Mouse (Mus musculus) spleen, adult 12 weeks (tissue): ENCODE results near the gene Gpr39.
"Not testable (repeated sequence)": the region's sequence is repeated elsewhere in the genome, so short reads cannot be mapped to it uniquely, and the experiment has no call there.

Source experiments
- DNase-seq: peaks from one replicate; pipeline ENCODE4 v3.0.0; 2022; ENCODE audit warnings: low spot score

Gpr39 gene

DNA sequence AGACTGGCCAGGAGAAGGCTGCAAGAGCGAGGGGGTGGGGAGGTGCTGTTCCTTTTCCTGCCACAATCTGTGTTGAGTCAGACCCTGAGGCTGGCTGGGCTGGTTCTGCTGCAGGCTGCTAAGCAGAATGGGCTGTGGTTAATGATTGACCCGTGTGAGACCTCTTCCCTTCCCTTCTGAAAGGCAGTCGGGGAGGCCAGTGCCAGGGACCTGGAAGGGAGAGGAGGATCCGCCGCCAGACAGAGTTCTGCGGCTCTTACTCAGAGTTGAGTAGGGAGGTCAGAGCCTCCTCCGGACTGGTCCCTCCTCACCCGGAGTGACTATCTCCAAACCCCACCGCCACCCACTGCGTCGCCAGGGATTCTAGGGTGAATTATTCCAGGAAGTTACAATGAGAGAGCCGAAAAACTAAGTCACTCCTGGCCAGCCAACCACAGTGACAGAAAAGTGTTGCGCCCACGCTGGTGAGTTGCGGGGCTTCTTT, at the start of gene Gpr39:
Gene Gpr39, plus strand, starts transcription at position 206 of the 484 bp plus-strand sequence.
- no peak for DNase-seq

DNA sequence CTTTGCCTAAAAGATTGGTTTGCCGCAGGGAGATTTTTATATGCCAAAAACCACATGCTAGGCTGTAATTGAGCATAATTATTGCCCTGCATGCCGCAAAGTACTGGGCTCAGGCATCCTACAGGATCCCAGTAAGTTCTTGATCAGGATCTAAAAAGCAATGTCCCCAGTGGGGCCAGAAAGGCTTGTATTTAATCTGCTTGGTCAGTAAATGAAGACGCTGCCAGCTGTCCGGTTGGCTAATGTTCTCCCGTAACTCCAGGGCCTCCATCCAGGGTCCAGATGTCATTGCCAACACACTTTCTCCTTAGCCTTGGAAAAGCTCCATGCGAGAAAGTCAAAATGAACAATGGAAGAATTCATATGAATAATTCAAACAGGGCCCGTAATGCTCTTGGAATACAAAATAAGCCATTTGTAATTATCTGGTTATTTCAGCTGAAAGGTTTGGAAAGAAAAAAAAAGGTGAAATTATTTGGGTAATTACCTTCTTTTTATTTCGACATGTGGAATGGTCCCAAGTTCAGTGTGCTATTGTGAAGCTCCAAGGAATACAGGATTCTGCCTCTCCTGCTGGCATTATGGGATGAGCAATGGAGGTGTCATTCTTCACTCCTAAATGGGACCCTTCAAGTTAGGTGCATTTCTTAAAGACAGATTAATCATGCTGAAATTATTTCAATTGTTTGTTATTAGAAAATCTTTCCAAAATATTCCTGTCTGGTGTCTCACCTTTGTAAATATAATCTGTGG, 37.1 kb upstream of the Gpr39 start:
- no peak for DNase-seq

DNA sequence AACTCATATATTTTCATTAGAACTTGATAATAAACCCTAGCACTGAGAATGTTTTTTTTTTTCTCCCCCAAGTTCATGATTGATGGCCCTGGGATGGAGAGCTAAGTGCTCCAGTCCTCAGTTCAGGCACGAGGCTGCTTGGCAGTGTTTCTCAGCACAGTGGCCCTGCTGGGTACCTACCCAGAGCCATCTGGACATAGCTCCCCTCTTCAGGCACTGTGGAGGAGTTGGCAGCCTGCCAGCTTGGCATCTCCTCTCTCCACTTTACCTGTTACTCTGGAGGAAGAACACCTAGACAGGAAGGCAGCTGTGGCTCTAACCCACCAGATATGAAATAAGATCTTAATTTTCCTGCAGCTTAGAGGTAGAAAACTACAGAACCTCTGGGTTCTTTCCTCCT, 33.2 kb upstream of the Gpr39 start:
- DNase-seq: no peak

DNA sequence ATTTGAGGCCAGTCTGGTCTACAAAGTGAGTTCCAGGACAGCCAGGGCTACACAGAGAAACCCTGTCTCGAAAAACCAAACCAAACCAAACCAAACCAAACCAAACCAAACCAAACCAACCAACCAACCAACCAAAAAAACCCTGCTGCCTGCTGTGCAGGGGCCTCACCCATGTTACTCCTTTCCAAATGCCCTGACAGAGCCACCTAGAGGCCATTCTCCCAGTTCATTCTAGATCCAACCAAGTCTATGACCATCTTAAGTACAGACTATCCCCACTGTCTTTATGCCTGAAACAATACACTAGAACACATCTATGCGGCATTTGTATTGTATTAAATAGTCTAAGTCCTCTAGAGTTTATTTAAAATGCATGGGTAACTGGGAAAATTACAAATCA, 30.0 kb upstream of the Gpr39 start:
- not testable (repeated sequence) for DNase-seq

DNA sequence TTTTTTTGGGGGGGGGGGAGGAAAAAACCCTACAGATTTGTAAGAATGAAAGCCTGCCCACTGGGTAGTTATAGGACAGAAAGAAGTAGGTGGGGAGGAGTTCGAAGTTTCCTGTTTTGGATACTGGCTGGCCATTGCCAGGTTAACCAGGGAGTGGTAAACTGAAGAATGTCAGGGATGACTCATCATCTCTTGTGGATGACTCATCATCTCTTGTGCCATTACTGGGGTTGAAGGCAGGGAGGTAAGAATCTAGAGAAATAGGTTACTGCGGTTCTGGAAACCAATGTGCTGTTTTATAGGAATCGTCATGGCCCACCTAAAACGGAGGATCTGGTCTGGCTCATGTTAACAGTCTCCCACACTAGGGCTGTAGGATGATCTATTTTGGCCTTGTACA, 28.8 kb upstream of the Gpr39 start:
- no peak for DNase-seq

DNA sequence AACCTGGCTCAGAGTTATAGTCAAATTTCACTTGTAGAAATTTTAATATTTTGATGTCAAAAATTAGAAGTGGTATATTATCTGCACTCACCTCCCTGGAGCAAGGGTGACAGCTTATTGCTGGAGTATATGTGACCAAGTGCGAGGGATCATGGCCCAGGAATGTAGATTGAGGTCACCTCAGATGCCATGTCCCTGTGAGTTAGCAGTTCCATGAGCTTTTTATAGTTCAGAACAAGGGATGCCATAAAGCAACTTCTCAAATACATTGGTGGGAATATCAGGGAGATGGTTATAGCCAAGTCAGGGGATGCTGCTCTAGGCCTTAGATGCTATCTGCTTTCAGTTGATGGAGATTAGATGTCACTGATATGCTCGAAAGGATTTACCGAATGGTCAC, 27.7 kb upstream of the Gpr39 start:
- no peak for DNase-seq

DNA sequence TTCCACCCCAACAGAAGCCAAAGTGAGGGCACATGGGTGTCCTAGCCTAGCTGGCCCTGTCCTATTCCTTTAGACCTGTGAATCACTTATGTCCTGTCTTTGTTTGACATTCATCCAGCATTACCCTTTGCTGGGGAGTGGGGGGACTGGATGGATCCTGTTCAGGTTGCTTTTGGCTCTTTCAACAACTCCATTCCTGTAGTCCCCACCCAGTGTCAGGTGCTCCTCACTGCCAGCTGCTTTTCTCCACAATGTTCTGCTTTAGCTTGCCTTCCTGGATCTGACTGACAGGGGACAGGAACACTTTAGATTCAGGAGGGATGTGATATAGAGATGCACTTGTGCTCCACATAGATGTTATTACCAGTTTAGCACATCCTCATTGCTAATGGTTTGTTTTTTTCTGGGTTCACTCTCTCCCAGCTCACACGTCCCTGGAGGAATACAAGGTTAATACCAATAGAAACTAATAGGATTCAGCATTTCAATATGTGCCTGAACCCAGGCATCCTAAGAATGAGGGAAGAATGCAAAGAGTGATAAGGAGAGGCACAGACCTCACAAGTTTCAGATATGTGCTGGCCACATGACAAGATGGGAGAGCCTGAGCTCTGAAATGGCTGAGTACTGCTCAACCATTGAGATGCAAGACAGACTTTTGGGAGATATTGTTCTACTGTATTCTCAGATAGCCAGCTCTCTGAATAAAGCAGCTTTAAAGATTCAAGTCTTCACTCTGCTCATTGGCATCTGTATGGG, 23.8 kb upstream of the Gpr39 start:
- no peak for DNase-seq

DNA sequence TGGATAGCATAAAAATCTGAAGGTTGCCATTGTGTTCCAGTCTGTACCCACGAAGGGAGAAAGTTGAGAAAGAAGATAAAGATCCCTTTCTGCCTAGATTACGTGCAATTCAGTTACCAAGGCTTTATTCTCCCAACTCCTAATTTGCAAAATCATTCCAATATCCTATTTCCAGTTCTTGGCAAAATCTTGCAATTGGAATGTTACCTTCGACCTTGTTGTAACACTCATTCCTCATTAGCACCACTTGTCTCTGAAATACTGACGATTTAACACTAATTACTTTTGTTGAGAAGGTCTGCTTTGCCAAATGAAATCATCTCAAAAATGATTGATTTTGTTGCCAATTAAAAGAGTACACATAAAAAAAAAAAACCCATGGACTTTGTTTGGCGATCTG, 19.4 kb upstream of the Gpr39 start:
- no peak for DNase-seq

DNA sequence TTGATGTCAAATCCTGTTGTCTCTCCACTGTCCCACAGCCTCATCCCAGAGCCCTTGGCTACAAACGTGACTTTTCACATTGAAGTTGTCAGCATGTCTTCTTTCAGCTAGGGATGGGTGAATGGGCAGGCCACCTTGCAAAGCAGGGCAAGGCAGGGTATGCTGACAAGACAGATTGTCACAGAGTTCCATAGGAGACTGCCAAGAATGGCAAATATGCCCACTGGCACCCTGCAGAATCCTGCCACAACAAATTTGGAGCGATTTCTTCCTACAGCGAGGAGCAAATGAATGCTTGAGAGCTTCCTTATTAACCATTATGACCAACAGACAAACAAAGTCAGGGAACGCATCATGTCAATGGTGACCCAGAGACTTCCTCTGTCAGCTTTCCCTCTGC, 16.6 kb upstream of the Gpr39 start:
- no peak for DNase-seq

DNA sequence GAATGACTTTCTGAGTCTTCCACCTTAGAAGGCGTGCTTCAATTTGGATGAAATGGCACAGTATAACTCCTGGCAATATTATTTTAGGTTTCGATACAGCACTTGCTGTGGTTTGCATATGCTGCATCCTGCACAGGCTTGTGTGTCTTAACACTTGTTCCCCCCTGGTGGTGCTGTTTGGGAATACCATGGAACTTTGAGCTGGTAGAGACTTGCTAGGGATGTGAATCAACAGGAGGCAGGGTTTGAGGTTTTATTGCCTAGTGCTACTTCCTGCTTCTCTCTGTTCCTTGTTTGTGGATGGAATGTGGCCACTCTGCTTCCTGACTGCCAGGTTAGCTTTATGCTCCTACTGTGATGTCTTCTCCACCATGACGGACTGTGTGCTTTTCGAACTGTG, 15.9 kb upstream of the Gpr39 start:
- DNase-seq: no peak

DNA sequence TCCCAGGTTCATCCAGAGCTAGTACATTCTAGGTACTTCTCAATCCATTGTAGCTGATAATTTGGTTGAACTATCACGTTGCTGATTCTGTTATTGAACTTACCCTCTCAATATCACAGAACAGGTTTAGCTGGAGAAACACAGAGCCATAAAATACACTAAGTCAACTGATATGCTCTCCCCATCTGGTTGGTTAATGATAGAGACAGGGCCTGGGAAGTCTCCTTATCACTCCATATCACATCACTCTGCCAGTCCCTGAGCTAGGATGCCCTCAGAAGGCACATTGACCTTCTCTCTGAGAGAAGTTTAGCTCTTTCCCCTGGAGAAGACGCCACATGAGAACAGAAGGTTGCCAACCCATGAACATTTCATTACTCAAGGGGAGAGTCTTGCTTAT, 14.7 kb upstream of the Gpr39 start:
- DNase-seq: no peak

DNA sequence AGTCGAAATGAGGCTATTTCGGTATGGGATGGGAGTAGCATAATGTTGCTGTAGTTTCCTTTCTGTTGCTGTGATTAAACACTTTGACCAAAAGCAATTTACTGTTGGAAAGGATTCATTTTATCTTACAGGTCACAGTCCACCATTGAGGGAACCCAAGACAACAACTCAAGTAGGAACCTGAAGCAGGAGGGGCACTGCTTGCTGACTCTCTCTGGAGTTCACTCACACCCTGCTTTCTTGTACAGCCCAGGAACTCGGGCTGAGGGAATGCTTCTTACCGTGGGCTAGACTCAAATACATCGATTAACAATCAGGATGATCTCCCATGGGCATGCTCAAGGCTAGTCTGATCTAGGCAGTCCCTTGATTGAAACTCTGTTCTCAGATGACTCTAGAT, 14.1 kb upstream of the Gpr39 start:
- DNase-seq: no peak

DNA sequence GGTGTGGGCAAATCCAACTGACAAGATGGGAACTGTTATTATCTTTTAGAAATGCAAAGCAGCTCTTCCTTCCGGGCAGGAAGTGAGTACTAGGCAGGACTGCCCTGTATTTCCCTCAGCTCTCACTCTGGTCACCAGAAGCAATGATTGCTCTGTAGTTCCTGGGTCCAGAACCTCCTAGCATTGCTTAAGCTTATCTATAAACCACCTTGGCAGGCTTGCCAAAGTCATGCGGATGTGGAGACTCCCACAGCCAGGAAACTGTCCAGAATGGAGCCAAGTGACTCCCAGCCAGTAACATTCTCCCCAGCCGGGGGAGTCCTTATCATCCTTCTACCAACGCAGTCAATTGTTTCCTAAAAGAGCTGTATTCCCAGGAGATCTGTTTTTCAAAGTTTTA, 13.7 kb upstream of the Gpr39 start:
- DNase-seq: no peak

DNA sequence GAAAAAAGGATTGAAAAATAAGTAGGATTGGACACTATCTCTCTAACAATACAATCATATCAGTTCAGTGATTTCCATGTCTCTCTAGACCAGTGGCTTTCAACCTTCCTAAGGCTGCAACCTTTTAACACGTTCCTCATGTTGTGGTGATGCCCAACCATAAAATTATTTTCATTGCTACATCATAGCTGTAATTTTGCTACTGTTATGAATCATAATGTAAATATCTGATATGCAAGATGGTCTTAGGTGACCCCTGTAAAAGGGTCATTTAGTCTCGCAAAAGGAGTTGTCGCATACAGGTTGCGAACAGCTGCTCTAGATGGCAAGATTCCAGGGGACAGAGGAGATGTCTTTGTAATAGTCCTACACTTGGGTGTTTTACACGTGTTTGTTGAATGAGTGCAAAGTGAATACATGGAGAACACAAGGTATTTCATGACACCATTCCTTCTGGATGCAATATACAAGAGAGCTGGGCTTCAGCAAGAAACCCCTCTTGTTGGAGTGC, 11.6 kb upstream of the Gpr39 start:
- no peak for DNase-seq

DNA sequence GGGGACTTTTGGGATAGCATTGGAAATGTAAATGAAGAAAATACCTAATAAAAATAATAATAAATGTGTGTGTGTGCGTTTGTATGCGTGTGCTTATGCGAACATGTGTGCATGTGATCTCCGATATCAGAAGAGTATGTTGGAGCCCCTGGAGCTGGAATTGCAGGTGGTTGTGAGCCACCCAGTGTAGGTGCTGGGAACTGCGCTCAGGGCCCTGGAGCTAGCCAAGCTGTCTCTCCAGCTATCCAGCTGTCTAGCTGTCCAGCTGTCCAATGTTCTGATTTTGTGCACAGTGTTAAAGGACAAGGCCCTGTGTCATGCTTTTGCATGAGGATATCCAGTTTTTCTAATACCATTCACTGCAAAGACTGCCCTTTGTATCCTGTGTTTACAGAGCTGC, 7.8 kb upstream of the Gpr39 start:
- no peak for DNase-seq

DNA sequence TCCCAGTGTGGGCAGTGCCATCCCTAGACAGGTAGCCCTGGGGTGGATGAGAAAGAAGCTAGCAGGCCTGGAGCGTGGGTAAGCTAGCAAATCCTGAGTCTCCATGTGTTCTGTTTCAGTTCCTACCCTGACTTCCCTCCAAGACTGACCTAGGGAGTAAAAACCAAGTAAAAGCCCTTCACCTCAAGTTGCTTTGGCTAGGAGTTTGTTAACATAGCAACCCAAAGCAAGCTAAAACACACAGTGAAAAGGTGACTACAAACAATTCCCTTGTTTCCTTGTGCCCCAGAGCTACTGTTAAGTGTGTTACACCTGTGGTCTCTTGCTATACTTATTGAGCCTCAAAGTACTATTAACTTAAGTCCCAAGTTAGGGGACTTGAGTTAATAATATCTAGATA, 1.6 kb upstream of the Gpr39 start:
- no peak for DNase-seq

DNA sequence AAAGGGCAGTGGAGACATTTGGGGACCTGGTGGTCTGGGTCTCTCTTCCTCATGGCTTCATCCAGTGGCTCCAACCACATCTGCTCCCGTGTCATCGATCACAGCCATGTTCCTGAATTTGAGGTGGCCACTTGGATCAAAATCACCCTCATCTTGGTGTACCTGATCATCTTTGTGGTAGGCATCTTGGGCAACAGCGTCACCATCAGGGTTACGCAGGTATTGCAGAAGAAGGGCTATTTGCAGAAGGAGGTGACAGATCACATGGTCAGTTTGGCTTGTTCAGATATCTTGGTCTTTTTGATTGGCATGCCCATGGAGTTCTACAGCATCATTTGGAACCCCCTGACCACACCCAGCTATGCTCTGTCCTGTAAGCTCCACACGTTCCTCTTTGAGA, 491 bp downstream of the Gpr39 start:
- no peak for DNase-seq

DNA sequence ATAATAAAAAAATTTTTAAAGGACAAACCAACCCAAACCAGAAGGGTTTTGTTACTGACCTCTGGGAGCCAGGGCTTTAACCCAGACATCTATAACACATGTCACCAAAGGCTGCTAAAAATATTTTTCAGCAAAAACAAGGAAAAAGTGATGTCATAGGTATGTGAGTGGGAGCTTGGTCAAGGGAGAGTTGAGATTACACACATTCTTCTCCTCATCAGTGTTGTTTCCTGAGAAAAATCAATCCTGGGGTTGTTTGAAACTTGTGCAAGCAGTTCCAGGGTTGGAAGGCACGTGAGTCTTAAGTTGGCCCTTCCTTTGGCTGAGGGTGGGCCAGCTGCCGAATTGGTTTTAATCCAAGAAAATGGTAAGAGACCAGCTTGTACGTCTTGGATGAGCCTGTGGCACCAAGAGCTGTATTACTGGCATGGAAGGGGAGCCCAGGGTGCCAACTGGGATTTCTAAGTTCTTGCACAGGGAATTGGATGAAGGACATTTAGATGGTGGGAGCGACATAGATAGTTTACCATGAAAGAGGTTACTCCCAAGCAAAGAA, 2.8 kb downstream of the Gpr39 start:
- no peak for DNase-seq

DNA sequence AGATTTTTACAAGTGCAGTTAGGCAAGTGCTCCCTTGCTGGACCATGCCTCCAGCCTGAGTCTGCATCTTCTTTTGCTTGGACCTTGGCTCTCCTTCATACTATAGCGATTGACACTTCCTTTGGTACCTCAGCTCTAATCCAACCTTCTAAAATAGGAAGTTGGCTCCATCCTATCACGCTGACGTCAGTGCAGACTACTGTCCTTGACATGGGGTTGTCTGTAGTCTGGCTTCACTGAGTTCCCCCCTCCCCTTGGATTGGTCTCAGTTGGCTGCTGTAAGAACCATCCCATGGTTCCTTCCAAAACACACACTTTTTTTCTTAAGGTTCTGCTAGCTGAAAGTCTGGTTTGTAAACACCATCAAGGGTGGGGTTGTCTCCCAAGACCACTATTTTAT, 7.6 kb downstream of the Gpr39 start:
- no peak for DNase-seq

DNA sequence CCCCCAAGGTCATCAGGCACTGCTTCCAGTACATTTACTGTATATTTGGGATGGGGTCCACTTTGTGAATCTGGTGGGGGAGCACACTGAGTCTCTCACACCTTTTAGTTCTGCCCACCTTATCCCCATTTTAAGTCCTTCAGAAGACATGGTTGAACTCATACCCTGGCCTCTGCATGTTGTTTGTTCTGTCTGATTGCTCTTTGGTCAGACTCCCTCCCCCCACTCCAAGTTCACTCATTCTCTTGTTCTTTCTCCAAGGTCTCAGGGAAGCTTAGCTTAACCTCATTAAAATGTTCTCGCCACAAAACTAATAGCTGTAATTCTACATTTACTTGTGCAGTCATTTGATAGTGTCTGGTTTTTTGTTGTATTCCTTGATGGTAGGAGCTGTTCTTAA, 8.5 kb downstream of the Gpr39 start:
- no peak for DNase-seq

DNA sequence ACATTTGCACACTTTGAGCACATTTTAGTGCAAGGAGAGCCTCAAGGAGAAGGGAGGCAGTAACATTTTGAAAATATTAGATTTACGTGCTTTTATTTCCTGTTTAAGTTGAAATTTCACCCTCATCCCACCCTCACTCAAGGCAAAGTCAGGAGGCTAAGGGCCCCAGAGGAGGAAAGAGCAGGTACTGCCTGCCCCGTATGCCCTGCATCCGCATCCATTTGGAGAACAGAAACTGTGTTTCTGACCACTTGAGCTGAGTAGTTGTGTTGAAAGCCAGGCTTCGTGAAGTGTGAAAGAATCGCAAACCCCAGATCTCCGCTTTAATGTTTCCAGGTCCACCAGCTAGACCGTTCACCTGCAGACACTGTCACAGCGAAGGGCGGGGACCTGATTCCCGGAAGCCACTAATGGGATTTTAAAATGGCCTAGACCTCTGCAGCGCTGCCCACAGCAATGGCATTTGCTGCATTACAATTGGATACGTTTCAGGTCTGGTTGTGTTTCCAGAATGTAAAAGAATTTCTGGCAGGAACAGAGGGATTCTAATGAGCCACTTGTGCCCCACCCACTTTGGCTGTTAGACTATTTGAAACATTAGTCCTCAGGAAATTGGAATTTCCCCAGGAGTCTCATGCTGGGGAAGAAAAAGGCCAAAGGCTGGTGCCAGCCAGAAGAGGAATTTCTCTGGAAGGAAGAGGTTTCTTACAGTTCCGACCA, 11.1 kb downstream of the Gpr39 start:
- DNase-seq: no peak

DNA sequence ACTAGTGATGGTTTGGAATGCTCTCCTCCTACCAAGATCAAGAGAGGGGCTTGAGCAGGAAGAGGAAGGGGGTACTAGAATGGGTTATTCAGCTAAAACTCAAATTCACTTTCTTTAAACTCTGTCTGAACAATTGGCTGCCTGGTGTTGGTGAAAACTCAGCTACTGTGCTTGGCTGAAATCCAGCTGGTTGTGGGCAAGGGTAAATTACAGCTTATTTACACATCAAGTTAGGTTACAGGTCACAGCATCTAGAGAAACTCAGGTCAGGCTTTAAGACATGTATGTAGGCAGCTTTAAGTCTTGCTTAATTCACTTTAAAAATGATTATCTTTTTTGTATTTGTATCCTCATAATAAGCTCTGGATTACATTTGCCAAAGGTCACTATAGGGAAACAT, 16.7 kb downstream of the Gpr39 start:
- no peak for DNase-seq

DNA sequence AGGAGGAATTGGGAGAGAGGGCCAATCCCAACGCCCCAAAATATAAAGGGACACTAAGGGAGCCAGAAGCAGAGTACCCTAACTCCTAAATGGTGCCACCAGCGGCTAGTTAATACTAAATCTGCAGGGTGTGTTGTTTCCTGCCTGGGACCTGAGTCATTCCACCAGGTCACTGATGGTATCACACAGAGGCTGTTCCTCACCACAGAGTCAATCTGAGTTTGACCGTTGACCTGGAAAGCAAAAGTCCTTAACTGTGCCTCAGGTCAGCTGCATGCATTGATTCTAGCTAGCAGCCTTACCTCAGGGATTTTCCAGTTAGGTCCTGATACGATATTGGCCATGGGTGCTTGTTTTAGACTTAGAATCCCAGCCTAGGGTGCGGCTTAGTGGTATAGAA, 17.5 kb downstream of the Gpr39 start:
- no peak for DNase-seq
